Mouse (Mus musculus) forebrain, embryonic 16.5 days (tissue): ENCODE data around the gene Pdpn. TPM values are rescaled to one million over a fixed set of nuclear protein-coding genes. Genes with fewer than 3 reads are reported as not detected.

Experiments used
- ATAC-seq: fragments of 200-750 bp; cut with Nextera tagmentation; 2 replicates; pipeline ENCODE4 v1.8.0; 2017; ENCODE audit warnings: mild to moderate bottlenecking, moderate library complexity
- H3K27ac ChIP-seq: fragments of 300-500 bp; sonication (generic); 2 replicates; pipeline ENCODE4 v1.5.1; 2014; ENCODE audit warnings: low read length, control low read depth
- H3K27me3 ChIP-seq: fragments of 300-500 bp; sonication (generic); replicated peaks from 2 replicates; pipeline ENCODE4 v1.6.1; 2014; ENCODE audit warnings: low read length; ENCODE audit not compliant: control insufficient read depth, insufficient read depth
- H3K36me3 ChIP-seq: fragments of 300-500 bp; sonication (generic); 2 replicates; pipeline ENCODE4 v1.6.1; 2014; ENCODE audit not compliant: control insufficient read depth, insufficient read depth
- H3K4me1 ChIP-seq: fragments of 300-500 bp; sonication (generic); replicated peaks from 2 replicates; pipeline ENCODE4 v1.6.1; 2014; ENCODE audit warnings: low read length; ENCODE audit not compliant: control insufficient read depth, insufficient read depth
- H3K4me2 ChIP-seq: fragments of 300-500 bp; sonication (generic); 2 replicates; pipeline ENCODE4 v1.6.1; 2014; ENCODE audit warnings: mild to moderate bottlenecking, low read length, control low read depth
- H3K4me3 ChIP-seq: fragments of 300-500 bp; sonication (generic); replicated peaks from 2 replicates; pipeline ENCODE4 v1.5.1; 2014; ENCODE audit warnings: mild to moderate bottlenecking, low read length, control low read depth
- H3K9ac ChIP-seq: fragments of 300-500 bp; sonication (generic); replicated peaks from 2 replicates; pipeline ENCODE4 v1.6.1; 2014; ENCODE audit warnings: low read depth, low read length, control low read depth
- H3K9me3 ChIP-seq: fragments of 300-500 bp; sonication (generic); 2 replicates; pipeline ENCODE4 v1.6.1; 2016; ENCODE audit warnings: low read length; ENCODE audit not compliant: control insufficient read depth
- WGBS: fragments of 180-500 bp; shearing (Covaris S2); extraction: QIAGEN DNeasy Blood & Tissue Kit; methylation state at CpG from one replicate; pipeline ENCODE4 v1.1.7; 2014; 5-methylcytosine and 5-hydroxymethylcytosine counted together
- polyA plus RNA-seq: library from polyadenylated mRNA; unstranded; fragments of >200 nt; fragmentation: Nextera tagmentation; extraction: Ambion mirVana; gene quantifications from 2 replicates; pipeline ENCODE4 v1.2.1, GENCODE M21; 2015

Pdpn gene
- polyA plus RNA-seq, 1 experiment from 2014 or later: 41.3 TPM

GRCm38 (mm10) chr4:143330566-143330965 lies 31.2 kb upstream of the Pdpn start:
- no peak overlapping the region; the same call in 1 of the 2 replicates for H3K9ac ChIP-seq
- no peaks in the 10 kb centered on the region for H3K36me3 ChIP-seq
- no peak overlapping the region for H3K4me3 ChIP-seq
- H3K4me1 ChIP-seq: no peaks in the 10 kb centered on the region
- WGBS: 37% methylated on average over 9 of the region's 9 CpGs
- H3K9me3 ChIP-seq: no peaks in the 10 kb centered on the region
- H3K27ac ChIP-seq: no peak overlapping the region
- no peaks in the 10 kb centered on the region for H3K27me3 ChIP-seq
- no peak for ATAC-seq
- no peak overlapping the region for H3K4me2 ChIP-seq

- Histone ChIP-seq H3K4me3 (peak overlapping the region; percentile 41), H3K4me2 (peak overlapping the region; percentile 70), H3K9ac (peak overlapping the region; percentile 45), H3K27me3 (no peaks in the 10 kb centered on the region), H3K27ac (no peak overlapping the region), H3K36me3 (no peaks in the 10 kb centered on the region), H3K4me1 (peaks cover 10% of the 10 kb centered on the region), H3K9me3 (no peaks in the 10 kb centered on the region)
- 3% methylated on average over 10 of the region's 10 CpGs for WGBS
- ATAC-seq: peak; percentile 43
These were observed 26.2 kb upstream of the Pdpn start for GRCm38 (mm10) chr4:143325625-143325941.

GRCm38 (mm10) chr4:143324925-143325624 lies 25.7 kb upstream of the Pdpn start:
- Histone ChIP-seq H3K4me3 (peak overlapping the region; percentile 41), H3K9me3 (no peaks in the 10 kb centered on the region), H3K4me2 (peak overlapping the region; percentile 70), H3K27ac (no peak overlapping the region), H3K9ac (peak overlapping the region; percentile 45), H3K4me1 (peaks cover 10% of the 10 kb centered on the region), H3K36me3 (no peaks in the 10 kb centered on the region), H3K27me3 (no peaks in the 10 kb centered on the region)
- 11% methylated on average over 15 of the region's 15 CpGs for WGBS
- ATAC-seq: peak; percentile 65

DNA sequence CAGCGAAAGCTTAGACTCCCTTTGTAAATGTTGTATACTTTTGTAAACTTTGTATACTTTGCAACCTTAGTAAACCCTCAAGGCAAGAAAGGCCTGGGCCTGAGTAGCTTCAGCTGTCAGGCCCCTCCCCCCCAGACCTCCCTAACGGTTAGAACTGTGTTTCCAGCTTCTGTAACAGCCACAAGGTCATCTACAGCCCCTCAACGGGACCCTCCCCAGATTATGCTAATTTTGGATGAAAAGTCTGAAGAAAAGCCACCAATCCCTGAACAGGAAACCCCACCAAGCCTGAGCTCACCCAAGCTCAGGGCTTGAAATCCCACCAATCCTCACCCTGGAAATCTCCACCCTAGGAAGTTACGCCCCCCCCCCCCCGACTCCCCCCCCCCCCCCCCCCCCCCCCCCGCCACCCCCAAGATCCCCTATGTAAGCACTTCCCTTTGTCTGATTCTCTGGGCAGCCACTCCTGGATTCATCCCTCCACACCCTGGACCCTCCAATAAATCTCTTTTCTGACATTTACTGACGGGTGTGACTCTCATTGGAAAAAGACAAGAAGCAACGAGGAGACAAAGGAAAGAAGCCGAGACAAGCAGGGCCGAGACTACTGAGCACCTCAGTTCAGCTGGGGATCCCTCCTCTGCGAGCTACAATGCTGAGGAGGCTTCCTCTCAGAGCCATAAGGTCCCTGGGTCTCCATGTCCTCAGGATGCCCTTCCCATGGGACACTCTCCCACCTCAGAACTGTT lies 25.0 kb upstream of the Pdpn start:
- H3K4me1 ChIP-seq: peaks cover 10% of the 10 kb centered on the region
- 22% methylated on average over 8 of the region's 11 CpGs for WGBS
- peak overlapping the region; percentile 70 for H3K4me2 ChIP-seq
- H3K4me3 ChIP-seq: no peak overlapping the region
- no peaks in the 10 kb centered on the region for H3K27me3 ChIP-seq
- ATAC-seq: peak; percentile 30; the same call in 1 of the 2 replicates
- no peaks in the 10 kb centered on the region for H3K36me3 ChIP-seq
- no peaks in the 10 kb centered on the region for H3K9me3 ChIP-seq
- H3K27ac ChIP-seq: no peak overlapping the region
- peak overlapping the region; percentile 39; the same call in 1 of the 2 replicates for H3K9ac ChIP-seq

DNA sequence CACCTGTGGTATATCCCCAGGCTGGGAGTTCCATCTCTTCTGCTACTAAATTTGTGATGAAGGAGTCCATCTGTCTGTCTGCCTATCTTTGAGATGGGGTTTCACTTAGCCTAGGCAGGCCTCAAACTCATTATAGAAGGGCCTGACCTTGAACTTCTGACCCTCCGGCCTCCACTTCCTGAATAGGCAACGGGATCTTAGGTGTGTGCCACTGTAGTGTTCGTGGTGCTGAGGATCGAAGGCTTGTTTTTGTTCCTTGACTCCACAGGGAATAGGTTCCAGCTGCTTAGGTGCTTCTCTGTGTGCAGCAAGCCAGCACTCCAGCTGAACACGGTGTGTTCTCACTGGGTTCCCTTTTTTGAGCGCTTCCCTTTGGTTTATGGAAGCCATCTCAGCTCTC lies 13.9 kb upstream of the Pdpn start:
- H3K27ac ChIP-seq: no peak overlapping the region
- H3K4me2 ChIP-seq: no peak overlapping the region
- no peak overlapping the region for H3K9ac ChIP-seq
- no peaks in the 10 kb centered on the region for H3K36me3 ChIP-seq
- no peaks in the 10 kb centered on the region for H3K4me1 ChIP-seq
- no peaks in the 10 kb centered on the region for H3K27me3 ChIP-seq
- 90% methylated on average over 6 of the region's 6 CpGs for WGBS
- no peak overlapping the region for H3K4me3 ChIP-seq
- H3K9me3 ChIP-seq: no peaks in the 10 kb centered on the region
- no peak for ATAC-seq

- Histone ChIP-seq H3K4me3 (no peak overlapping the region), H3K9ac (no peak overlapping the region), H3K4me2 (no peak overlapping the region), H3K36me3 (no peaks in the 10 kb centered on the region), H3K27me3 (no peaks in the 10 kb centered on the region), H3K9me3 (no peaks in the 10 kb centered on the region), H3K27ac (no peak overlapping the region), H3K4me1 (no peaks in the 10 kb centered on the region)
- no peak for ATAC-seq
- WGBS: 25% methylated on average over 2 of the region's 2 CpGs
These were observed 12.0 kb upstream of the Pdpn start for GRCm38 (mm10) chr4:143311341-143311740.

DNA sequence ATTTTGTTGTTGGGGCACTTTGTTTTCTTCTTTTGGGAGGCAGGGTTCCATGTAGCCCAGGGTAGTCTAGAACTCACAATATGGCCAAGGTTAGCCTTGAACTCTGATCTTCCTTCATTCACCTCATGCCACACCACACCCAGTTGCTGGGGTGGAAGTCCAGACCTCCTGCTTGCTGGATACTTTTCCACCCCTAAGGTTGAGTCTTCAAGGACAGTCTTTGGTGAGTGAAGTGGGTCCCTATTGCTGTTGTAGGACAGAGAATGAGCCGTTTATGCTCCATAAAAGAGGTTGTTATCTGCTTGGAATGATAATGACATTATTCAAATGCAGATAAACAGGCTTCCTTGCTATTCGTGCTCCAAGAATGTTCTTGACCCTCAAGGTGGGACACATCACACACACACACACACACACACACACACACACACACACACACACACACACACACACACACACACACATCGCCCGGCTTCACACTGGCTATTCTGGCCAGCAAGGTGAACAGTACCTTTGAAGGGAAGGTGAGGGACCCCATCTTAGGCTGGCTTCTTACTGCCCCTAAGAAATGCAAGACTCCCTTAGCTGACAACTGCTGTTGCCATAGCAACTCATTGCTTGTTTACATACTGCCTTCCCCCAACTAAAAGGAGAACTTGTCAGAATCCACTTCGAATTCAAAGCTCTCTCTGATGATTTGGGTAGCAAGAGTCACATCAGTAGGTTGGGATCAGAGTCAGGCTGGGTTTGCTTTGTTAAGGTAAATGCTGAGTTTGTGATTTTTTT lies 6.8 kb upstream of the Pdpn start:
- Histone ChIP-seq H3K4me2 (no peak overlapping the region), H3K9me3 (no peaks in the 10 kb centered on the region), H3K4me1 (no peaks in the 10 kb centered on the region), H3K36me3 (no peaks in the 10 kb centered on the region), H3K4me3 (no peak overlapping the region), H3K9ac (no peak overlapping the region), H3K27ac (no peak overlapping the region), H3K27me3 (no peaks in the 10 kb centered on the region)
- ATAC-seq: no peak
- WGBS: 62% methylated on average over 5 of the region's 5 CpGs

- no peak for ATAC-seq
These were observed 5.7 kb upstream of the Pdpn start for GRCm38 (mm10) chr4:143305031-143305430.

GRCm38 (mm10) chr4:143302279-143302890 lies 3.0 kb upstream of the Pdpn start:
- no peak overlapping the region for H3K4me3 ChIP-seq
- 44% methylated on average over 11 of the region's 11 CpGs for WGBS
- ATAC-seq: no peak

More at GRCm38 (mm10) chr4:143305031-143305430, 5.7 kb upstream of the Pdpn start:
- WGBS: 93% methylated on average over 4 of the region's 4 CpGs
- Histone ChIP-seq H3K4me3 (no peak overlapping the region), H3K36me3 (no peaks in the 10 kb centered on the region), H3K27ac (no peak overlapping the region), H3K9ac (no peak overlapping the region), H3K27me3 (no peaks in the 10 kb centered on the region), H3K4me2 (no peak overlapping the region), H3K4me1 (peaks cover under 1% of the 10 kb centered on the region; the same call in 1 of the 2 replicates), H3K9me3 (no peaks in the 10 kb centered on the region)

More at GRCm38 (mm10) chr4:143302279-143302890, 3.0 kb upstream of the Pdpn start:
- Histone ChIP-seq H3K4me2 (no peak overlapping the region), H3K27ac (no peak overlapping the region), H3K36me3 (no peaks in the 10 kb centered on the region), H3K9me3 (no peaks in the 10 kb centered on the region), H3K27me3 (no peaks in the 10 kb centered on the region), H3K9ac (no peak overlapping the region), H3K4me1 (peaks cover 18% of the 10 kb centered on the region)
